Mouse (Mus musculus) 3134 (cell line): Measurements from ENCODE around the gene Sin3b.

Source experiments
- DNase-seq: peaks from one replicate; pipeline ENCODE4 v3.0.0-alpha.2; 2011; ENCODE audit warnings: low spot score; ENCODE audit not compliant: insufficient read length; ENCODE audit errors: extremely low read depth

Sin3b gene

GRCm38 (mm10) chr8:72752289-72752688 lies 29.2 kb downstream of the Sin3b start:
- no peak for DNase-seq

- DNase-seq: no peak
These were observed 30.1 kb downstream of the Sin3b start for GRCm38 (mm10) chr8:72753165-72753564.

GRCm38 (mm10) chr8:72753781-72754180 lies 30.7 kb downstream of the Sin3b start:
- no peak for DNase-seq

GRCm38 (mm10) chr8:72756031-72756430 lies 32.9 kb downstream of the Sin3b start:
- DNase-seq: no peak

- no peak for DNase-seq
These were observed 33.8 kb downstream of the Sin3b start for GRCm38 (mm10) chr8:72756771-72757390.

GRCm38 (mm10) chr8:72757426-72758195 lies 34.5 kb downstream of the Sin3b start:
- DNase-seq: no peak

GRCm38 (mm10) chr8:72758310-72758709 lies 35.2 kb downstream of the Sin3b start:
- DNase-seq: no peak

- no peak for DNase-seq
These were observed 37.1 kb downstream of the Sin3b start for GRCm38 (mm10) chr8:72760216-72760615.

- no peak for DNase-seq
These were observed 38.4 kb downstream of the Sin3b start, which contains the start of gene F2rl3 for GRCm38 (mm10) chr8:72761322-72762051. TSS of gene F2rl3 (plus strand) at chr8:72761880.

GRCm38 (mm10) chr8:72762306-72762705 lies 39.2 kb downstream of the Sin3b start:
- DNase-seq: no peak

- no peak for DNase-seq
These were observed 42.6 kb downstream of the Sin3b start for GRCm38 (mm10) chr8:72765696-72766095.

- no peak for DNase-seq
These were observed 43.7 kb downstream of the Sin3b start for GRCm38 (mm10) chr8:72766777-72767176.

GRCm38 (mm10) chr8:72777797-72778196 lies 54.7 kb downstream of the Sin3b start:
- no peak for DNase-seq

GRCm38 (mm10) chr8:72780644-72781043 lies 57.6 kb downstream of the Sin3b start:
- DNase-seq: no peak

GRCm38 (mm10) chr8:72801583-72801982 lies 78.5 kb downstream of the Sin3b start:
- no peak for DNase-seq
